Mouse (Mus musculus): ENCODE data around the gene Gpr157. TPM values are rescaled to one million over a fixed set of nuclear protein-coding genes. Genes with fewer than 3 reads are reported as not detected.

Gene Gpr157
- polyA plus RNA-seq, 1 experiment from 2014 or later = 22.6 TPM

- H3K27ac ChIP-seq = no peak overlapping the region
- WGBS (ENCODE audit: missing documents) = 85% methylated on average over 3 of the region's 3 CpGs
Measured at GRCm38 (mm10) chr4:150109636-150110035, 22.5 kb downstream of the Gpr157 start.

GRCm38 (mm10) chr4:150110373-150110772 is 23.2 kb downstream of the Gpr157 start:
- 84% methylated on average over 9 of the region's 9 CpGs for WGBS (ENCODE audit: missing documents)
- Histone ChIP-seq H3K4me3 (ENCODE audit: inconsistent target) (no peak overlapping the region), H3K79me2 (ENCODE audit: inconsistent target) (no peaks in the 10 kb centered on the region), H3K36me3 (ENCODE audit: inconsistent target) (no peaks in the 10 kb centered on the region), H3K27ac (no peak overlapping the region)

More at GRCm38 (mm10) chr4:150109636-150110035, 22.5 kb downstream of the Gpr157 start:
- H3K36me3 ChIP-seq (ENCODE audit: inconsistent target) = no peaks in the 10 kb centered on the region
- no peak overlapping the region for H3K4me3 ChIP-seq (ENCODE audit: inconsistent target)
- H3K79me2 ChIP-seq (ENCODE audit: inconsistent target) = no peaks in the 10 kb centered on the region

GRCm38 (mm10) chr4:150112867-150113266 is 25.7 kb downstream of the Gpr157 start:
- H3K36me3 ChIP-seq (ENCODE audit: inconsistent target) = no peaks in the 10 kb centered on the region
- WGBS (ENCODE audit: missing documents) = 6% methylated on average over 13 of the region's 15 CpGs

GRCm38 (mm10) chr4:150114505-150115061 is 27.4 kb downstream of the Gpr157 start:
- H3K79me2 ChIP-seq (ENCODE audit: inconsistent target) = no peaks in the 10 kb centered on the region
- WGBS (ENCODE audit: missing documents) = 91% methylated on average over 25 of the region's 26 CpGs
- H3K4me3 ChIP-seq (ENCODE audit: inconsistent target) = no peak overlapping the region
- H3K36me3 ChIP-seq (ENCODE audit: inconsistent target) = no peaks in the 10 kb centered on the region
- H3K27ac ChIP-seq = no peak overlapping the region

More at GRCm38 (mm10) chr4:150112867-150113266, 25.7 kb downstream of the Gpr157 start:
- Histone ChIP-seq H3K79me2 (ENCODE audit: inconsistent target) (no peaks in the 10 kb centered on the region), H3K27ac (no peak overlapping the region), H3K4me3 (ENCODE audit: inconsistent target) (no peak overlapping the region)

- Histone ChIP-seq H3K36me3 (ENCODE audit: inconsistent target) (no peaks in the 10 kb centered on the region), H3K79me2 (ENCODE audit: inconsistent target) (no peaks in the 10 kb centered on the region), H3K27ac (peak overlapping the region; percentile 52), H3K4me3 (ENCODE audit: inconsistent target) (no peak overlapping the region)
- WGBS (ENCODE audit: missing documents) = 2% methylated on average over 5 of the region's 5 CpGs
Measured at GRCm38 (mm10) chr4:150117311-150117710, 30.1 kb downstream of the Gpr157 start.

- Histone ChIP-seq H3K36me3 (ENCODE audit: inconsistent target) (no peaks in the 10 kb centered on the region), H3K79me2 (ENCODE audit: inconsistent target) (no peaks in the 10 kb centered on the region), H3K4me3 (ENCODE audit: inconsistent target) (no peak overlapping the region), H3K27ac (no peak overlapping the region)
- 77% methylated on average over 5 of the region's 6 CpGs for WGBS (ENCODE audit: missing documents)
Measured at GRCm38 (mm10) chr4:150118163-150118562, 31.0 kb downstream of the Gpr157 start.

- H3K4me3 ChIP-seq (ENCODE audit: inconsistent target) = no peak within 1 kb of the TSS
- H3K27ac ChIP-seq = no peak within 1 kb of the TSS
- no peaks in the 10 kb centered on the region for H3K79me2 ChIP-seq (ENCODE audit: inconsistent target)
- H3K36me3 ChIP-seq (ENCODE audit: inconsistent target) = no peaks in the 10 kb centered on the region
- 90% methylated on average over 12 of the region's 15 CpGs for WGBS (ENCODE audit: missing documents)
Measured at GRCm38 (mm10) chr4:150119055-150119454, 31.9 kb downstream of the Gpr157 start, which contains the start of gene Slc2a5. Slc2a5 (plus strand) TSS chr4:150119283.

- H3K36me3 ChIP-seq (ENCODE audit: inconsistent target) = no peaks in the 10 kb centered on the region
- H3K27ac ChIP-seq = no peak overlapping the region
- WGBS (ENCODE audit: missing documents) = 94% methylated on average over 14 of the region's 14 CpGs
- no peaks in the 10 kb centered on the region for H3K79me2 ChIP-seq (ENCODE audit: inconsistent target)
- no peak overlapping the region for H3K4me3 ChIP-seq (ENCODE audit: inconsistent target)
Measured at GRCm38 (mm10) chr4:150119640-150120039, 32.5 kb downstream of the Gpr157 start.

- H3K4me3 ChIP-seq (ENCODE audit: inconsistent target) = no peak overlapping the region
- 18% methylated on average over 15 of the region's 15 CpGs for WGBS (ENCODE audit: missing documents)
- no peaks in the 10 kb centered on the region for H3K79me2 ChIP-seq (ENCODE audit: inconsistent target)
- no peak overlapping the region for H3K27ac ChIP-seq
- H3K36me3 ChIP-seq (ENCODE audit: inconsistent target) = no peaks in the 10 kb centered on the region
Measured at GRCm38 (mm10) chr4:150120173-150120833, 33.1 kb downstream of the Gpr157 start.

- no peaks in the 10 kb centered on the region for H3K79me2 ChIP-seq (ENCODE audit: inconsistent target)
- H3K27ac ChIP-seq = no peak overlapping the region
- 95% methylated on average over 8 of the region's 8 CpGs for WGBS (ENCODE audit: missing documents)
- H3K4me3 ChIP-seq (ENCODE audit: inconsistent target) = no peak overlapping the region
- no peaks in the 10 kb centered on the region for H3K36me3 ChIP-seq (ENCODE audit: inconsistent target)
Measured at GRCm38 (mm10) chr4:150121430-150121829, 34.3 kb downstream of the Gpr157 start.

- Histone ChIP-seq H3K79me2 (ENCODE audit: inconsistent target) (no peaks in the 10 kb centered on the region), H3K36me3 (ENCODE audit: inconsistent target) (no peaks in the 10 kb centered on the region)
- 91% methylated on average over 3 of the region's 3 CpGs for WGBS (ENCODE audit: missing documents)
Measured at GRCm38 (mm10) chr4:150122476-150122875, 35.3 kb downstream of the Gpr157 start.

GRCm38 (mm10) chr4:150126373-150126772 is 39.2 kb downstream of the Gpr157 start:
- Histone ChIP-seq H3K27ac (no peak overlapping the region), H3K79me2 (ENCODE audit: inconsistent target) (no peaks in the 10 kb centered on the region), H3K4me3 (ENCODE audit: inconsistent target) (no peak overlapping the region), H3K36me3 (ENCODE audit: inconsistent target) (no peaks in the 10 kb centered on the region)
- 92% methylated on average over 5 of the region's 5 CpGs for WGBS (ENCODE audit: missing documents)

More at GRCm38 (mm10) chr4:150122476-150122875, 35.3 kb downstream of the Gpr157 start:
- H3K4me3 ChIP-seq (ENCODE audit: inconsistent target) = no peak overlapping the region
- no peak overlapping the region for H3K27ac ChIP-seq

- 89% methylated on average over 7 of the region's 7 CpGs for WGBS (ENCODE audit: missing documents)
- Histone ChIP-seq H3K79me2 (ENCODE audit: inconsistent target) (no peaks in the 10 kb centered on the region), H3K36me3 (ENCODE audit: inconsistent target) (no peaks in the 10 kb centered on the region), H3K4me3 (ENCODE audit: inconsistent target) (no peak overlapping the region), H3K27ac (no peak overlapping the region)
Measured at GRCm38 (mm10) chr4:150127894-150128293, 40.7 kb downstream of the Gpr157 start.

- 97% methylated on average over 8 of the region's 8 CpGs for WGBS (ENCODE audit: missing documents)
- H3K27ac ChIP-seq = no peak overlapping the region
- no peaks in the 10 kb centered on the region for H3K79me2 ChIP-seq (ENCODE audit: inconsistent target)
- H3K4me3 ChIP-seq (ENCODE audit: inconsistent target) = no peak overlapping the region
- no peaks in the 10 kb centered on the region for H3K36me3 ChIP-seq (ENCODE audit: inconsistent target)
Measured at GRCm38 (mm10) chr4:150128571-150128970, 41.4 kb downstream of the Gpr157 start.

- Histone ChIP-seq H3K4me3 (ENCODE audit: inconsistent target) (no peak overlapping the region), H3K79me2 (ENCODE audit: inconsistent target) (no peaks in the 10 kb centered on the region), H3K36me3 (ENCODE audit: inconsistent target) (no peaks in the 10 kb centered on the region), H3K27ac (no peak overlapping the region)
- WGBS (ENCODE audit: missing documents) = 28% methylated on average over 2 of the region's 2 CpGs
Measured at GRCm38 (mm10) chr4:150130661-150131060, 43.5 kb downstream of the Gpr157 start.
